In genomic region chr11:82171316-82172071, GRCm38 (mm10) we compare ENCODE assay signal across 13 mouse cellular contexts. TPM values are rescaled to one million over a fixed set of nuclear protein-coding genes. Genes with fewer than 3 reads are reported as not detected.
DNase-seq lines count a peak whose midpoint lies in the region; ATAC-seq and TF ChIP-seq lines count a peak whose summit lies in the region.
"Had no signal": no experiment of that assay in that cellular context is flagged by ENCODE, and none has a peak within 500 bp of the region (broad histone marks: within the 10 kb centered on the region; RNA-seq: fewer than 3 reads in every experiment).

No protein-coding gene starts in this region.

- H3K27me3 ChIP-seq in hindbrain, postnatal 0 days (ENCODE audit: insufficient read depth, low read length) = no peaks in the 10 kb centered on the region
- no peaks in the 10 kb centered on the region for H3K27me3 ChIP-seq in hindbrain, embryonic 11.5 days (ENCODE audit: control insufficient read depth, insufficient read depth, low read length)
- H3K27me3 ChIP-seq: embryonic facial prominence, embryonic 12.5 days; heart, embryonic 13.5 days; kidney, embryonic 15.5 days; limb, embryonic 13.5 days had no signal

- no peak overlapping the region for H3K4me3 ChIP-seq in hindbrain, postnatal 0 days (ENCODE audit: low read length)
- H3K4me3 ChIP-seq in hindbrain, embryonic 11.5 days (ENCODE audit: low read depth, low read length) = no peak overlapping the region
- H3K4me3 ChIP-seq: embryonic facial prominence, embryonic 12.5 days; heart, embryonic 13.5 days; kidney, embryonic 15.5 days; limb, embryonic 13.5 days had no signal

- no peaks in the 10 kb centered on the region for H3K9me3 ChIP-seq in hindbrain, postnatal 0 days (ENCODE audit: low read length)
- H3K9me3 ChIP-seq in hindbrain, embryonic 11.5 days (ENCODE audit: control insufficient read depth, low read length) = no peaks in the 10 kb centered on the region
- H3K9me3 ChIP-seq: embryonic facial prominence, embryonic 12.5 days; heart, embryonic 13.5 days; kidney, embryonic 15.5 days had no signal

- H3K9ac ChIP-seq in hindbrain, postnatal 0 days (replicated peaks; ENCODE audit: low read length) = no peak overlapping the region
- no peak overlapping the region for H3K9ac ChIP-seq in hindbrain, embryonic 11.5 days (ENCODE audit: low read depth, low read length)
- H3K9ac ChIP-seq: embryonic facial prominence, embryonic 12.5 days; heart, embryonic 13.5 days; kidney, embryonic 15.5 days; limb, embryonic 13.5 days had no signal

- peak; percentile 21 for DNase-seq in hindbrain, postnatal 0 days (ENCODE audit: low spot score)
- DNase-seq in hindbrain, embryonic 11.5 days (ENCODE audit: low spot score) = no peak
- peak; percentile 58 for DNase-seq in adrenal gland, adult 8-10 months
- DNase-seq in heart, adult 8-10 months (ENCODE audit: low spot score) = peak; percentile 81
- peak; percentile 70 for DNase-seq in lung, postnatal 36 days
- DNase-seq in natural killer cell, adult 2 months (ENCODE audit: low spot score in 2 of 2) = no peak
- no peak for DNase-seq in urinary bladder, adult 2 months (ENCODE audit: low spot score)
- no peak for DNase-seq in kidney, adult 9 months
- DNase-seq: thymus, adult 2 months had no signal

- no peaks in the 10 kb centered on the region for H3K4me1 ChIP-seq in hindbrain, postnatal 0 days (ENCODE audit: insufficient read depth, low read length)
- no peaks in the 10 kb centered on the region for H3K4me1 ChIP-seq in hindbrain, embryonic 11.5 days (replicated peaks; ENCODE audit: control insufficient read depth, insufficient read depth, low read length)
- H3K4me1 ChIP-seq: embryonic facial prominence, embryonic 12.5 days; heart, embryonic 13.5 days; kidney, embryonic 15.5 days; limb, embryonic 13.5 days had no signal

- no peak for ATAC-seq in hindbrain, postnatal 0 days
- ATAC-seq in hindbrain, embryonic 11.5 days (ENCODE audit: low FRiP score) = no peak

- no peak for TF ChIP-seq CTCF in hindbrain, postnatal 0 days (IDR thresholded peaks at IDR 0.05; ENCODE audit: low read depth)

- H3K4me2 ChIP-seq in hindbrain, postnatal 0 days (ENCODE audit: low read depth, low read length) = no peak overlapping the region
- H3K4me2 ChIP-seq in hindbrain, embryonic 11.5 days (replicated peaks; ENCODE audit: low read depth, low read length) = no peak overlapping the region
- H3K4me2 ChIP-seq: embryonic facial prominence, embryonic 12.5 days; heart, embryonic 13.5 days; kidney, embryonic 15.5 days; limb, embryonic 13.5 days had no signal

- 67% methylated on average over 7 of the region's 7 CpGs for WGBS in hindbrain, postnatal 0 days
- 81% methylated on average over 7 of the region's 7 CpGs for WGBS in hindbrain, embryonic 11.5 days

- no peak overlapping the region for H3K27ac ChIP-seq in hindbrain, postnatal 0 days
- no peak overlapping the region for H3K27ac ChIP-seq in hindbrain, embryonic 11.5 days (ENCODE audit: low read depth, low read length)
- H3K27ac ChIP-seq: embryonic facial prominence, embryonic 12.5 days; heart, embryonic 13.5 days; kidney, embryonic 15.5 days; limb, embryonic 13.5 days had no signal

- H3K36me3 ChIP-seq in hindbrain, postnatal 0 days (ENCODE audit: insufficient read depth, low read length) = no peaks in the 10 kb centered on the region
- H3K36me3 ChIP-seq in hindbrain, embryonic 11.5 days (ENCODE audit: control insufficient read depth, insufficient read depth, low read length) = no peaks in the 10 kb centered on the region
- H3K36me3 ChIP-seq: embryonic facial prominence, embryonic 12.5 days; heart, embryonic 13.5 days; kidney, embryonic 15.5 days; limb, embryonic 13.5 days had no signal

RNA-seq across cellular contexts. Expression of gene Ccl8, which starts 56.5 kb away (rescaled TPM):
- total RNA-seq in hindbrain, postnatal 0 days (2014; rRNA removed) = not detected in 2 replicates
- 0.43 TPM in 1 of 2 replicates, not detected in the other for polyA plus RNA-seq in hindbrain, postnatal 0 days (2015; fragmentation: Nextera tagmentation; extraction: Ambion mirVana)
- polyA plus RNA-seq in hindbrain, embryonic 11.5 days (2014; fragmentation: Nextera tagmentation; extraction: Ambion mirVana) = not detected in 2 replicates
- 1 to 10 TPM in 1 of 4 experiments, not detected in 3; 1.7 TPM for total RNA-seq in adrenal gland, adult 8-10 months (2022)
- total RNA-seq in heart, adult 8-10 months (2022) = 1 to 10 TPM in 2 of 4 experiments, under 1 TPM in 1, not detected in 1; 0.60 to 1.4 (median 1.4) TPM
- 42.3 and 62.3 TPM in 2 replicates for polyA plus RNA-seq in urinary bladder, adult 2 months (2012; rRNA removed)
- polyA plus RNA-seq: embryonic facial prominence, embryonic 12.5 days; heart, embryonic 13.5 days; kidney, embryonic 15.5 days; limb, embryonic 13.5 days had no signal

Comparison
In these comparisons a context has a peak if more than half of its experiments do, and no peak if none do; other contexts are left out.
1. DNase-seq: peak in hindbrain, postnatal 0 days (single experiment), adrenal gland, adult 8-10 months (single experiment), heart, adult 8-10 months (single experiment) and lung, postnatal 36 days (single experiment); none in hindbrain, embryonic 11.5 days (single experiment), natural killer cell, adult 2 months (0 of 2), urinary bladder, adult 2 months (single experiment) and kidney, adult 9 months (single experiment).